Mouse (Mus musculus) ES-Bruce4 (cell line): ENCODE measurements around the gene Tnn. TPM values are rescaled to one million over a fixed set of nuclear protein-coding genes. Genes with fewer than 3 reads are reported as not detected.

Source experiments
- H3K27ac ChIP-seq: 2 replicates; pipeline ENCODE4 v1.5.1; 2012; ENCODE audit warnings: low read length, inconsistent platforms; ENCODE audit not compliant: insufficient read depth
- H3K27me3 ChIP-seq: 2 replicates; pipeline ENCODE4 v1.6.1; 2012; ENCODE audit warnings: mild to moderate bottlenecking, low read length, inconsistent platforms; ENCODE audit not compliant: control insufficient read depth, poor library complexity, insufficient read depth, severe bottlenecking
- H3K36me3 ChIP-seq: 2 replicates; pipeline ENCODE4 v1.6.1; 2012; ENCODE audit warnings: inconsistent platforms, mild to moderate bottlenecking, low read length, moderate library complexity; ENCODE audit not compliant: control insufficient read depth, poor library complexity, insufficient read depth, severe bottlenecking
- H3K4me1 ChIP-seq: one replicate; pipeline ENCODE4 v1.8.1; 2011; ENCODE audit warnings: low read length; ENCODE audit not compliant: control insufficient read depth, insufficient read depth
- H3K4me3 ChIP-seq: 2 replicates; pipeline ENCODE4 v1.5.1; 2011; ENCODE audit warnings: low read depth, mild to moderate bottlenecking, low read length
- H3K9ac ChIP-seq: 2 replicates; pipeline ENCODE4 v1.6.1; 2012; ENCODE audit warnings: low read depth, mild to moderate bottlenecking, inconsistent platforms; ENCODE audit not compliant: poor library complexity, severe bottlenecking
- H3K9me3 ChIP-seq: replicated peaks from 2 replicates; pipeline ENCODE4 v1.6.1; 2012; ENCODE audit warnings: mild to moderate bottlenecking, low read length, inconsistent platforms; ENCODE audit not compliant: control insufficient read depth, poor library complexity, insufficient read depth, severe bottlenecking
- CTCF ChIP-seq: IDR thresholded peaks from one replicate; pipeline ENCODE4 v1.8.1; 2011; ENCODE audit warnings: low read depth, low read length
- EP300 ChIP-seq: IDR thresholded peaks from 2 replicates; pipeline ENCODE4 v1.6.1; 2011; ENCODE audit warnings: low read depth, low read length; ENCODE audit not compliant: insufficient read depth
- POLR2A ChIP-seq: IDR thresholded peaks from one replicate; pipeline ENCODE4 v1.8.1; 2011; ENCODE audit warnings: low read length; ENCODE audit not compliant: insufficient read depth
- polyA plus RNA-seq: library from polyadenylated mRNA; stranded (reverse); fragments of >200 nt; gene quantifications from 2 replicates; pipeline ENCODE4 v1.2.4, GENCODE M21; 2011; ENCODE audit warnings: low read depth; ENCODE audit not compliant: missing spikeins, insufficient read depth, insufficient read length

Tnn gene
- polyA plus RNA-seq, 1 experiment = not detected

DNA sequence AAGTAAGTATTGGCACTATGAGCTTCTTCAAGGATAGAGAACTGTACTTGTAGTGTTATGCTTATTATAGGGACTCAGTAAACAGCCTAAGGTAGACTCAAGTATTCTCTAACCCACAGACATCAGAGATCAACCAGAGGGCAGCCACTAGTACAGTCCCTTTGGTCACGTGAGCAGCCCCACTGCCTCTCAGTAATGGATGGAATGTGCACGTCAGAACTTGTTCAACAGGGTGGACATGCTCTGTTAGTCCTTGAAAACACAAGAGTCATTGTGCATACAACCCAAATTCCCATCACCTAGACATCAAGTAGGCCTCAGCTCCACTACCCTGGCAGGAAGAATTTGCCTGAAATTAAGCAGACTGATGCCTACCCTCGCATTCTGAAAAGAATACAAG is 95.7 kb downstream of the Tnn start:
- H3K27ac ChIP-seq = no peak overlapping the region

DNA sequence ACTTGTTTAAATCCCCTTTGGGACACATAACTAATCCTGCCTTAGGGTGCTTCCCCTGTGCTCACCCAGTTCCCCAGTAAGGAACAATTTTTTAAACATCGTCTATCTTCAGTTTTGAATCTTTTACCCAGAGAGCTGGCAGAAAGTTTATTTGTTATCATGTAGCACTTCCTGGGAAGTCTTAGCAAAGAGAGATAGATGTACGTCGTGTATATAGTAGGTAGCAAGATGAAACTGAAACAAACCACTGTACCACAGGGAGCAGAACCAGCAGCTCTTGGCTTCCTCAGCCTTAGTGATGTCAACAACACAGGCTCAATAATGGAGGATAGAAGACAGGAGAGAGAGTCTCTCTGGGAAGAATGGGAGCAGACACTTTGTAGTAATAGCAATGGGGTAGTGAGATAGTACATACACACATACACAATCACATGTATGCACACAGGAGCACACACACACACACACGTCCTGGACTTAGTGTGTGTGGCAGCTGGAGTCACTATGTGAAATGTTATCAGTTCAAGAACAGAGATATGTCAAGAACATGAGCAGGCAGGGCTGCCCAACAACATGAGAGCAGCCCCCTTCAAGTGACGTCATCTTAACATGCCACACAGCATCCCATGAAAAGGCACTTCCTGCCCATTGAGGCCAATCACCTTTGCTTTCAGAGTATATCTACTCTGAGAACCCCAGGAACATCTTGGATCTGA is 98.9 kb downstream of the Tnn start:
- Histone ChIP-seq H3K4me3 (no peak overlapping the region), H3K27ac (no peak overlapping the region), H3K27me3 (no peaks in the 10 kb centered on the region), H3K4me1 (no peaks in the 10 kb centered on the region), H3K9ac (no peak overlapping the region), H3K36me3 (no peaks in the 10 kb centered on the region), H3K9me3 (no peaks in the 10 kb centered on the region; the same call in 1 of the 2 replicates)
- TF ChIP-seq CTCF (no peak), EP300 (no peak), POLR2A (no peak)

More for the DNA sequence above, 95.7 kb downstream of the Tnn start:
- Histone ChIP-seq H3K27me3 (no peaks in the 10 kb centered on the region), H3K36me3 (no peaks in the 10 kb centered on the region), H3K9ac (no peak overlapping the region), H3K4me3 (no peak overlapping the region), H3K4me1 (no peaks in the 10 kb centered on the region), H3K9me3 (no peaks in the 10 kb centered on the region; the same call in 1 of the 2 replicates)
- TF ChIP-seq CTCF (no peak), POLR2A (no peak), EP300 (no peak)

DNA sequence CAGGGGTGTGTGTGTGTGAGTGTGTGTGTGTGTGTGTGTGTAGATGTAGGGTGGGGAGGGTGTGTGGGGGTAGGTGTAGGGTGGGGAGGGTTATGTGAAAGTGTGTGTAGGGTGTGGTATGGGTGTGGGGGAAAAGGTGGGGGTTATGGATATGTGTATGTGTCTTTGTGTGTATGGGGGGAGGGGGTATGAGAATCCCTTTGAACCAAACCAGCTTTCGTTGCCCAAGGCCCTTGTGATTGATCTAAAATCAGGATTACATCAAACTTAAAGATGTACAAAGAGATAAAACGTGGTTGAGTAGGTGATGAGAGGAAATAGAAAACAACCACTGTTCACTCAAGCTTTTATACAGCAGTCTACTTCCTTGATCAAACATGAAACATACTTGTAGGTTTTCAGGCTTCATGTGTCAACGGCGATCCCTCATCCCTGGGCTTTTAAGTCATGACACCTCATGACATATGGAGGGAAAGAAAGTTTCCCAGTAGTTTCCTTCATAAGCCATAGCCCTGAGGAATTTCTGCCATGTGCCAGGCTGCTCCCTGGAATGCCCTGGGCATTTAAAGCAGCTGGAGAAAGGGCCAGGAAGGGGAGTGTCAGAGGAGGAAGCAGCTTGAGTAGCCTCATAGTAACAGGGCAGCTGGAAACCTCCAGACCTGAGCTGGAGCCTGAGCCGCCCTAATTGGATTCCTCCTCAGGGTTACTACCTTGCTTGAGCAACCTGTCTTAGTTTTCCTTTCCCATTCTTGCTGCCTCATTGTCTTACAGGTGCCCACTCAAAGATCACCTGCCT is 99.7 kb downstream of the Tnn start:
- no peak for TF ChIP-seq POLR2A
- no peak for TF ChIP-seq EP300
- TF ChIP-seq CTCF = no peak
- no peaks in the 10 kb centered on the region for H3K4me1 ChIP-seq
- no peak overlapping the region for H3K27ac ChIP-seq
- H3K9ac ChIP-seq = no peak overlapping the region
- no peak overlapping the region for H3K4me3 ChIP-seq
- no peaks in the 10 kb centered on the region for H3K36me3 ChIP-seq
- no peaks in the 10 kb centered on the region for H3K27me3 ChIP-seq
- H3K9me3 ChIP-seq = no peaks in the 10 kb centered on the region; the same call in 1 of the 2 replicates

DNA sequence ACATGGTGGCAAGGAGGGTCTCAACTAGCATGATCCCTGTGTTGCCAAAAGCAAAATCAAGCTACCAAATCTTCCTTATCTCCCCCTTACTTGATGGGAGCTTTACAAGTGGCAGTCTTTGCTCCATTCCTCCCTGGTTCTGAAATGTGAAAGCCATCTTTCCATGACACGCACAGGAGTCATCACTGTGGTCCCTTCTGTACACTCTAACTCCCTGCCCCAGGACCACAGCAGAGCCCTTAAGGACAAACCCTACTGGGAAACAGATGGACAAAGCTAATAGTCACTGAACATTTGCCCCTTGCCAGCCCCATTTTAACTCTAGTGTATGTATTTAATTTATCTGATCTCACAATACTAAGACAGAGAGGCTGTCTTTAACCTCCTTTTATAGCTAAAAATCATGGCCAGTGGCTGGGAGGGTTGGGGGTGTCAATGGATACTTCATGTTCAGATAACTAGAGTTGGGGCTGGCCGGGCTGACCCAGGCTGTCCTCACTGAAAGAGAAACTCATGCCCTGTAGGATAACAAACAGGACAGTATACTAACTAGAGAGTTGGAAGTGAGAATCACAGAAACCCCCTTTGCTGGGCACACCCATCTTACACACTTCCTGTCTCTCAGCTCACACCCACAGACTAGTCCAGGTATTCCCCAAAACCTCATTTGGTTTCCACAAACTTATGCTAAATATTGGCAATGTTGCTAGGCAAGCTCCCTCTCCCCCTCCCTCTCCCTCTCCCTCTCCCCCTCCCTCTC is 100.6 kb downstream of the Tnn start:
- no peak overlapping the region for H3K9ac ChIP-seq
- no peak overlapping the region for H3K4me3 ChIP-seq
- no peaks in the 10 kb centered on the region for H3K36me3 ChIP-seq
- H3K9me3 ChIP-seq = no peaks in the 10 kb centered on the region; the same call in 1 of the 2 replicates
- TF ChIP-seq EP300 (no peak), CTCF (no peak), POLR2A (no peak)
- H3K4me1 ChIP-seq = no peaks in the 10 kb centered on the region
- H3K27ac ChIP-seq = no peak overlapping the region
- no peaks in the 10 kb centered on the region for H3K27me3 ChIP-seq

DNA sequence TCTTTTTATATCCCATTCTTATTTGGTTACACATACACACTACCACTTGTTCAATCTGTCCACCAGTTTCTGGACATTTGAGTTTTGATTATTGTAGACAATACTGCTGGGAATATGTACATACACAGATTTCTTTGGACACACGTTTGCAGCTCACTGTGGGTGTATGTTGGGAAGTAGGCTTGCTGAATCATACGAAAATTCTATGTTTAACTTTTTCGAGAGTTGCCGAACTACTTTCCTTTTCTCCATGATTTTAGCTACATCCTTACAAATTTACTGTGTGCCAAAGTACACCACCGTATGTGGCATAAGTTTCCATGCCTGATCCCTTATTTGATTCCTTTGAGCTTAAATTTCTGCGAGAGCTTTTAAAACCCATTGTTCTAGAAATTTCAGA is 102.5 kb downstream of the Tnn start:
- Histone ChIP-seq H3K4me1 (no peaks in the 10 kb centered on the region), H3K9ac (no peak overlapping the region), H3K36me3 (no peaks in the 10 kb centered on the region), H3K27me3 (no peaks in the 10 kb centered on the region), H3K9me3 (no peaks in the 10 kb centered on the region; the same call in 1 of the 2 replicates), H3K4me3 (no peak overlapping the region), H3K27ac (no peak overlapping the region)
- no peak for TF ChIP-seq POLR2A
- no peak for TF ChIP-seq CTCF
- TF ChIP-seq EP300 = no peak
